Mouse (Mus musculus): Measurements from ENCODE around the gene Stat5a. TPM values are rescaled to one million over a fixed set of nuclear protein-coding genes. Genes with fewer than 3 reads are reported as not detected.
A peak's percentile ranks its signal among the peaks of the same experiment; 100 is the strongest.

Stat5a gene
- total RNA-seq, 2 experiments from 2014 or later, result 11.3 to 13.3 TPM

DNA sequence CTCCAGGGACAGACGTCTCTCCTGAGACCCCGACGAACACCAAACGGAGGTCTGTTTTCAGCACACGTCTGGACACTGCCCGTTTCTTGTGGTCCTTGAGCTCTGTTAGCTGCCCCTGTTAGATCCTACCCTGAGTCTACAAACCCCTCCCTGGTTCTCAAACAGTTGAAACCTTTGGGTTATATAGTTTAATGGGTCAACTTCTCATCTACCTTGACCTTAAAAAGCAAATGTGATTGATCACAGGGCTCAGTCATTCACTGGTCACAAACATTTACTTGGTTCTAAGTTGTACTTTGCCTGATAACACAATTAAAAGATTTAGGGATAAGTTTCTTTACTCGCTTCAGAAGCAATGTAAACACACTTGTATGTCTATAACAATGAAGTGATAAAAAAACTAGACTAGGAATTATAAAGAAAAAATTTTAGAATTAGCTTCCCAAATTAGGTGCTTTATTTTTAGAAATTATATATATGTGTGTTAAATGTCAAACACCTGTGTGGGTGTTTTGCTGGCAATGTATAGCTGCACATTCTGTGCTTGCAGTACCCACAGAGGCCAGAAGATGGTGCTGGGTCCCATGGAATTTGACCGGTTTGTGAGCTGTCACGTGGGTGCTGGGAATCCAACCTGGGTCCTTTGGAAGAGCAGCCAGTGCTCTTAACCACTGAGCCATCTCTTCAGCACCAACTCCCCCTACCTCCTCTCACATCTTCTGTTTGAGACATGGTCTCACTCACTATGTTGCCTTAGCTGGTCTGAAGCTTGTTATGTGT is 22.0 kb upstream of the Stat5a start:
- no peak for DNase-seq (ENCODE audit: low spot score)

DNA sequence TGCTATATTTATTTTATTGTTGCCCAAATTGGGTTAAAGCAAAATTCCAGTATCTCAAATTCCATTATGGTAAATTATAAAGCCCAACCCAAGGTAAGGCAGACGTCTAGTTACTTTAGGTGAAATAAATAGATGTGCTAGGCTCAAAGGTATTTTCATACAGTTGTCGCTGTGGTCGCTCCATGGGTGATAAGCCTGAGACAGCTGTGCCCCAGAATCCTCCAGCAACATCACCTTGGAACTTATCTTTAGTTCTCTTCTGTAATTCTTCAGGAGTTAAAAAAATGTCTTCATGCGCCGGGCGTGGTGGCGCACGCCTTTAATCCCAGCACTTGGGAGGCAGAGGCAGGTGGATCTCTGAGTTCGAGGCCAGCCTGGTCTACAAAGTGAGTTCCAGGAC is 20.3 kb upstream of the Stat5a start:
- no peak for DNase-seq (ENCODE audit: low spot score)

DNA sequence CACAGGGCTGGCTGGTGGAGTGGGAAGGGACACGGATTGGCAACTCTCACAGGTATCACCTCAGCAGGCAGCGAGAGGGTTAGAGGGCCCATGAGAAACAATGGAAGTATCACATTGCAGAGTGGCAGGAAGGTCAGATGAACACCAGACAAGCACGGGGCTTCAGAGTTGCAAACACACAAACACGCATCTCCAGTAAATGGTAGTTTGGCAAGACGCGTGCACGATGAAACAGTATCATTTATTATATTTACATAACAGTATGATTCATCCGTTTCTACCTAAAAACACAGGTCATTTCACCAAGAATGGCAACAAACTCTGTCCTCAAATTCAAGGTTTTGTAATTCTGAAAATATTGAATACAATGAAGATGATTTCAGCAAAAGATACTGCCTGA is 19.6 kb upstream of the Stat5a start:
- no peak for DNase-seq (ENCODE audit: low spot score)

DNA sequence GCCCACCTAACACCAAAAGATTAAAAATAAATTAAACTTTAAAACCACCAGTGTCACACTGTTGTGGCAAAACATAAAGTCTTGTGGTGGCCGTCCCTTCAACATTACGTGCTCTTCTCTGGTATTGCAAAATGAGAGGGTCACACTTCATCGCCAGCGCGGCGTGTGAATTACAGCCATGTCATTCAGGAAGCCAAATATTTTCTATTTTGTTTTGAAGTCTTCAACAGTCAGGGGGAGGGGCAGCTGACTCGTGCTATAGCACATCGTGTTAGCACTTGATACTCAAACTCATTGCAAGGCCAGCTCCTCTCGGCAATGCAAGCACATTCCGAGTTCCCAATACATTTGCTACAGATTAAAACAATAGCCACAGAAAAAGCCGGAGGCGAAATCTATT is 18.3 kb upstream of the Stat5a start:
- DNase-seq (ENCODE audit: low spot score), result no peak

DNA sequence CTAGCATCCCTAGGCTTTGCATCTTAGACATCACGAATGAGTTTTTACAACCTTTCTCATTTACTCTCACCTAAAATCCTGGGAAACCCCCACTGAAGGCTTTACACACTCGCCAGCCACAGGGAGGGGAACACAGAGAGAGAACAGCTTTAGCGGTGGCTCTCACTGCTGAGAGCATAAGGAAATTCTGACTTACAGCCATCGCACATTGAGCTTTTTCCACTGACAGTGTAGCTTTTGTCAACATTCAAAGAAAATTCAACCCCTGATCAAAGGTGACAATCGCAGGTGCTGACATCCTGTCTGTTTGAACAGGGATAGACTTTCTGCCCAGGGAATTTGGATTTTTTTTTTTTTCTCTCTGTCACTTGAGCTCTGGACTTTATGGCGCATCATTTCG is 17.1 kb upstream of the Stat5a start:
- no peak for DNase-seq (ENCODE audit: low spot score)

DNA sequence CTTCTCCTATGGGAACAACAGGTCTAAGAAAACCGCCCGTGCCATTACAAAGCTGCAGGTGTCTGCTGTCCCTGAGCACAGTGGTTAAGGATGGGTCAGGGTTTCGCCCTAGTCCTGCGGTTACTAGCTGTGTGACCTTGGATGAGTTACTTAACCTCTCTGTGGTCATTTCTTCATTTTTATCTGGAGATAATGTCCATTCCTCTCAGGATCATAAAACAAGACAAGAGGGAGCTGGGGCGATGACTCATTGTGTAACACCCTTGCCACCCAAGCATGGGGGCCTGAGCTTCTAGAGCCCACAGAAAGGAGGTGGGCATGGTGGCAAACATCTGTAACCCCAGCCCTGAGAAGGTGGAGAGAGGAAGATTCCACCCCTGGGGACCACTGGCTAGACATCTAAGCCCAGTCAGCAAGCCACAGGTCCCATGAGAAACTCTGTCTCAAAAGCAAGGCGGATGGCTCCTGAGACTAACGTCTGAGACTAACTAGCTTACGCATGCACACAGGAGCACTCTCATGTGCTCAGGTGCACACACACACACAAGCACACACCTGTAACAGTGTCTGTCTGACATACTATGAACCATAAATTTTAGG is 16.0 kb upstream of the Stat5a start:
- no peak for DNase-seq (ENCODE audit: low spot score)

DNA sequence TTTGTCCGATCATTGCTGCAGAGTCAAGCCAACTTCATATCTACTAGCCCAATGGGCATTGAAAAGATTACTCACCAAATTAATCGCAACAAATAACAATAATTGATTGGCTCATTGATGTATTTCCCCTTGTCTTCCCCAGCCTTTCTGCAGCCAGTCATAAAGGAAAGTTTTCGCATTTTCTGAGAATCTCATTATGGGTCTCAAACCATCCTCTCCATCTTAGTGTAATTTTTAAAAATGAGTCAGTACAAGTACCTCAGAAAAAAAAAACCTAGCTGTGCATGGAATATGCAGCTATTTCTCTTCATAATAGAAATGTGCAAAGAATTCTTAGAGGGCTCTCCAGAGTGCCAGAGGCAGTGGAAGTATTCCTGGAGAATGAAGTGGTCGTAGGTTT is 15.0 kb upstream of the Stat5a start:
- DNase-seq (ENCODE audit: low spot score), result no peak

DNA sequence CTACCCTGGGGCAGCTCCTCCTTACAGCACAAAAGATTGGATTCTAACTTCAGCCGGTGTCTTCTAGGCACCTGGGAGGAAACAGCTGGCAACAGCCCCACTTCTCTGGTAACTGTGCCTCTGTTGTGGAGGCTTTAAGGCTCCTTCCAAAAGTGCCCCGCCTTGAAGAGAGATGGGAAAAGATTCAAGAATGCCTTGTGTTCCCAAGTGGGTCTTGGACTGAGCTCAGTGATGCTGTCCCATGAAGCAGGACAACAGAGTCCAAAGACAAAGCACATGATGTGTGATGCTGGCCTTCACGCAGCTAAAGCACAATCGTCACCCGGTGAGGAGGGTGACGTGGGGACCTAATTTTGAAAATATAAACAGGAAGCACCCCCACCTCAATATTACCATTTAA is 13.4 kb upstream of the Stat5a start:
- DNase-seq (ENCODE audit: low spot score), result peak; percentile 66

DNA sequence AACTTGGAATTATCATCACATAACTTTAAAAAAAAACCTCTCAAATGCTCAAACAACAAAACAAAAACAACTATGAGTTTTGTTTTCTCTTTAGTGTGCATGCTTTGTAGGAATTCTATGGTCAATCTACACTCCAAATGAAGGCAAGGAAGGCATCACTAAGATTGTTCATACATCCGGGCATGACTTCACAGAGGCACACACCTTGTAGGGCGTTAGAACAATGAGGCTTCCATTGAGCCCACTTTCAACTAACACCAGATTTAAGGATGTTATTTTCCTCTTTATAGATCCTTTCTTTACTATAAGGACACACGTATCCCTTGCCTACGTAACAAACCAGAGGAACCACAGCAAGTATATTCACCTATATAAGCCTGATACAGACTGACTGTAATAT is 11.6 kb upstream of the Stat5a start:
- no peak for DNase-seq (ENCODE audit: low spot score)

DNA sequence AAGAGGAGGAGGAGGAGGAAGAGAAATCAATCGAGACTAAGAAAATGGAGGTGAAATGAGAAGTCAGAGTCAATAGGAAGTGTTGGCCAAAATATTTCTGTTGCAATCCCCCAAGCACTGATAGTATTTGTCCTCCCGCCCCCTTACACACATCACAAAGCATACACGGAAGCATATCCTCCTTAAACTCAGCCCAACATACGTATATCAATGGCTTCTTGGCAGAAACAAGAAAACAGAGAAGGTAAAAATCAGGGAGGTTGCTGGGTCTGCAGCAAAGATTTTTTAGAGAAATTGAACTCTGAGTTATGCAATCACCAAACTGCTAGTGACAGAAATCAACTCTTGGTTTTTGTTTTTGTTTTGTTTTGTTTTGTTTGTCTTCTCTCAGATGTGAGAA is 11.1 kb upstream of the Stat5a start:
- no peak for DNase-seq (ENCODE audit: low spot score)

DNA sequence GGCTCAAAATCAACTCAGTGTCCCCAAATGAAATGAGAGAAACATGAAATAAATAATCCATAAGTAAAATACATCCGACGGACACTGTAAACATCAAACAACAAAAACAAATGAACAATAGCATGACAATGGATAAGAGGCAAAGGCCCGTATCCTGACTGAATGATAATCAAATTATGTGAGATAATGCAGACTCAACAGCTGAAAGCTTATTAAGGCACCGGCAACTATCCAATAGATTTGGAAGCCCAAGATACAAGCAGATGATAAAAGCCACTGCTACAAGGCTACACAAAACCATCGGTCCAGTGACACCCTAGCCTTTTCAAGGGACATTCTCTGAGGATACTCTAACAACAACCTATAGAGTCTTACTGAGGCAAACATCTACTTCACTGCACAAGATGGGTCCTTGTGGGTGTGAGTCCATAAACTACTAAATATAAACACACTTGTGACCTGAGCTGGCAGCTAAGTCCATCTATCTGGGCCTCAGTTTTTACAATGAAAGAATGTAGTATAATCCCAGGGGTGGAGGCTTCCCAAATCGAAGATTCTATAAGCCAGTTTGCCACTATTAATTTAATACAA is 10.3 kb upstream of the Stat5a start:
- no peak for DNase-seq (ENCODE audit: low spot score)

DNA sequence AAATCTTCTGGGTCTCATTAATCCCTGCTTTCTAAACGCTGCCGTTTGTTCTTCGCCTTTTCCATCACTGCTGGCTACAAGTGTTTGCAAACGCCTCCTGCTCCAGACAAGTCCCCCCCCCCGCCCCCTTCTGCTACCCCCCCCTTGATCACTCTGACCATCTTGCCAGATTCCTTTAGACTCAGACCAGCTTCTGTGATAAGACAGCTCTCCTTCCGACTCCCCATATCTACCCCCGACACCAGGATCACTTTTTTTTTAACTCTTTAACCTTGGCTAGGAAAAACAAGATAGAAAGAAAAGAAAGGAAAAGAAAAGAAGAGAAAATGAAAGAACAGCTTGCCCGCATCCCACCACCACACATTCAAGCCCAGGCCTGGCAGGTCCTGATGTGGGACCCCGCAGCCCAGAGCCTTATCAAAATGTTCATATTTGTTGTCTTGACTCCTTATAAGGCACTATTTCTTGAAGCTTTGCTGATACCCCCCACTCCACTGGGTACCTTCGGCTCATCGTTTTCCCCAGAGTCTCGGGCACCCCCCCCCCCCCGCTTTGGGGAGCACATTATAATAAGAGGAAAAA is 9.6 kb upstream of the Stat5a start:
- no peak for DNase-seq (ENCODE audit: low spot score)

DNA sequence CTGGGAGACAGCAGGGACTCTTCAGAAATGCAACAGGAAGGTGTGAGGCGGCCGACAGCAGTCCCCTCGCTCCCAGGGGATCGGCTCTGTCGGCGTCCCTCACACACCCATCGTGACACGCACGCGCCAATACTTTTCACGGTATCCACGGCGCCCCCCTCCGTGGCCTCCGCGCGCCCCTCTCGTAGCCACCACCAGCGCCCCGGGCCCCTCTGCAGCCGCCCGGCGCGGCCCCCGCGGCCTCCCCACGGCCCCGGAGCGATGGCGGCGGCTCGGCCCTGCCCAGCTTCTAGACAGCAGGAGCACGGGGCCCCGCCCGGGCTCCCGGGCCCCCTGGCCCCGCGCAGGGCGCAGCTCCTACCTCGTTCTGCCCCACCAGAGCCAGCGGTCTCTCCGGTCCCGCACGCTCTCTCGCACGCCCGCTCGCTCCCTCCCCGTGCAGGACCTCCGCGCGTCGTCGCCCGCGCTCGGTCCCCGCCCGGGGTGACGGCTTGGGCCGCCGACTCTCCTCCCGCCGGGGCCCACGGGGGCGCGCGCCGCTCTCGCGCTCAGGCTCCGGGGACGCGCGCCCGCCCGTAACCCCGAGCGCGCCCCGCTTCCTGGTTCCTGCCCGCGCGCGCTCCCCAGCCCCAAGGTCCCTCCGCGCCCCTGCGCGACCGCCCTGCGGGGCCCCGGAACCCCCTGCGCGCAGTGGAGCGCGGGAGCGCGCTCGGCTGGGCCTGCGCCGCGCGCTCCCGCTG is 8.9 kb upstream of the Stat5a start, which contains the start of gene Stat5b:
Gene Stat5b, minus strand, starts transcription at position 687 of the 740 bp plus-strand sequence.
- peak; percentile 58 for DNase-seq (ENCODE audit: low spot score)

DNA sequence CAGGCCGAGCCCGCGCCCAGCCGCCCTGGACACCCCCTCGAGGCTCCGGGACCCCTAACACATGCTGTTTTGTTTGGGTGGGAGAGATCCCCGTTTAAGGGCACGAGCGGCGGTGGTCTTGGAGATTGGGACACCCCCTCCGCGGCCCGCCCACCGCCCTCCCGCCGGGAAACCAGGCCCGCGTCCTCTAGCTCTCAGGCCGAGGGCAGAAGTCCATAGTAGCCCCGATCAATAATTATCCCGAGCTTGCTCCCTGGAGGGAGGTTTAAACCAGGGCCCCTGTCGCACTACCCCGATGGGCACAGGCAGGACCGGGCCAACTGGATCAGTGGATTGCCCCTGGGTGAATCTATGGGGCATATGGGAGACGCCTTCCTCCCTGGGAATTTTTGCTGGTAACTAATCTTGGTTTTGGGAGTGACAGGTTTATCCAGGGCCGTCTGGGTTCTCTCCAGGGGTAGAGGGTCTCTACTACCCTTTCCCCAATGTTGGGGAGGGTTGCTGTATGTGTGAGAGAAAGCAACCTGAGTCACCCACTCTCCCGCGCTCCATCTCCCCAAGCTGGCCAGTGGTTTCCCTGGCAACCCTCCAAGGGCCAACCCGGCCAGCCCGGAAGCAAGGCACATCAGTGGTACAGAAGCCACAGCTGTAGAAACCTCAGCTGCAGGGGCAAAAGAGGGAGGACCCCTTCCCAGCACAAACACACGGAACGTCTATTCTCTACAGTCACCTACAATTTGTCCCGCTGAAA is 8.2 kb upstream of the Stat5a start:
- DNase-seq (ENCODE audit: low spot score), result peak; percentile 68

DNA sequence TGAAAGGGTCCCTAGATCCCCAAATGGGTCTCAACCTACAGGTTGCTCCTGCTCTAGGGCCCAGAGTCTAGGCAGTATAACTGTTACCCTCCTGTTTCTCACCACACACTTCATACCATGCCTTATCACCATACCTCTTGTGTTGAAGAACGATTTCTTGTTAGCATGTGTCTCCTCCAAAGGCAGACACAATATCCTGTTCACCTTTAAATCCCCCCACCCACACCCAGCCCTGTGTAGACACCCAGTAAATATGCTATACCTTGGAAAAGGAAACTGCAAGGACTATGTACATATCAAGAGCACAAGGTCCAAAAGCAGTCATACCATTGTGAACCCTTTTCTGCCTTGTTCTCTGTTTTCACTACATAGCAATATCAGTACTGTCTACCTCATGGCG is 7.1 kb upstream of the Stat5a start:
- no peak for DNase-seq (ENCODE audit: low spot score)

DNA sequence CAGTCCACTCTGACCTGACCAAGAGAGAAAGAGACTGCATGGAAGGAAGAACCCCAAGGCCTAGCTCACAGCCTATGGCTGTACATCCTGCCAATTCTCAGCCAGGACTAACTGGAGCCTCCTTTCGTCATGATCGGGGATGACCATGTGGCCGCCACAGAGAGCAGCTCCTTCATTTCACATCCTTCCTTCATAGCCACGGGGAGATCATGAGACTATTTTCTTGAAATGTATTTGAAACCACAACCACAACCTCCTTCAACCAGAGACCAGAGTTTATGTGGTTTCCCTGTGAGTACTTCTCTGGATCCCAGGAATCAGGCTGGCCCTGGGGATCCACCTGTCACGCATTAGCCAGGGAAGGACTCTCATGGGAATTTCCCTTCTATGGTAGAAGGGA is 6.1 kb upstream of the Stat5a start:
- DNase-seq (ENCODE audit: low spot score), result no peak

DNA sequence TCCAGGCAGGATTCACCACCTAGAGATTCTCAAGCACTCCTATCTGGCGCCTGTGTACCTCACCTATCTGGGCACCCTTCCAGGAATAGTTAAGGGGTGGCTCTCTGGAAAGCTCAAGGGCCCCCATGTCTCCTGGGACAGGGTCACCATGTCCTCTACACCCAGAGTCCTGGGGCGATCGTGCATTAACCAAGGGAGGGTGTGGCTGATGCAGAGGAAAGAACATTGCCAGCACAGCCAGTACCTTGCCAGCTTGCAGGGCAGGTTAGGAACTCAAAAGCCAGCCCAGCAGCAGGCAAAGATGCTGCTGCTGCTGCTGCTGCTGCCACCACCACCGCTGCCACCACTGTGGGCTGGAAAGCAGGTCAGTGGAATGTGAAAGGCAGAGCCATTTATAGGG is 4.9 kb upstream of the Stat5a start:
- DNase-seq (ENCODE audit: low spot score), result no peak

DNA sequence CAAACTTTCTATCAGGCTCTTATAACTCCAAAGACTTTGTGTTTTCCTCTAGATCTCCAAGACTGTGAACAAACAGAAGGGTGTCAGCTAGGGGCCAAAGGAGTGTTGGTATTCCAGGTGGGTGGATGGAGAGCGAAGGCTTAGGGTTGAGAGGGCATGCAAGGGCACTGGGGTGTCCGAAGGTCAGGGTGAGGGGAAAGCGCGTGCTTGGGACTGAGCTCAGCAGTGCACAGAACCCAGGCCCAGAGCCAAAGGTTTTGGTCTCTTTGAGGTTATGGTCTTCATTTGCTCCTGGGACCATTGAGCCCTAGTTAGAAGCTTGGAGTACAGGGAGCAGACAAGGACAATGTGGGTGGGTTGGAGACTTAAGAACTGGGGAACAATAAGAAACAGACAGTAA is 4.0 kb upstream of the Stat5a start:
- DNase-seq (ENCODE audit: low spot score), result no peak

DNA sequence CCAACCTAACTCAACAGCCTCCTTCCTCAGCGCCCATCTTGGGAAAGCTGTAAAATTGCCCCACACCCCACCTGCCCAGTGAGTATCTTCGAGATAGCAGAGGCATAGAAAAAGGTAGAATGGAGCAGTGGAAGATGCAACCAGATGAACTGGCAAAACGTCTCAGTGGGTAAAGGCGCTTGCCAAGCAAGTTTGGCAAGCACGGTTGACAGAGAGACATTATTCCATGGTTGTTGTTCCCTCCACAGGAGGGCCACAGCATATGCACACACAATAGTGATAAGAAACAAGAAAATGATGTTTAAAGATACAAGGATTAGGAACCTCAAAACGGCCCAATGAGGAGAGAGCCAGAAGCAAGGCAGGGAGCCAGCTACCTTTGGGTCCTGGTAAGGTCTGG is 1.2 kb upstream of the Stat5a start:
- DNase-seq (ENCODE audit: low spot score), result no peak

DNA sequence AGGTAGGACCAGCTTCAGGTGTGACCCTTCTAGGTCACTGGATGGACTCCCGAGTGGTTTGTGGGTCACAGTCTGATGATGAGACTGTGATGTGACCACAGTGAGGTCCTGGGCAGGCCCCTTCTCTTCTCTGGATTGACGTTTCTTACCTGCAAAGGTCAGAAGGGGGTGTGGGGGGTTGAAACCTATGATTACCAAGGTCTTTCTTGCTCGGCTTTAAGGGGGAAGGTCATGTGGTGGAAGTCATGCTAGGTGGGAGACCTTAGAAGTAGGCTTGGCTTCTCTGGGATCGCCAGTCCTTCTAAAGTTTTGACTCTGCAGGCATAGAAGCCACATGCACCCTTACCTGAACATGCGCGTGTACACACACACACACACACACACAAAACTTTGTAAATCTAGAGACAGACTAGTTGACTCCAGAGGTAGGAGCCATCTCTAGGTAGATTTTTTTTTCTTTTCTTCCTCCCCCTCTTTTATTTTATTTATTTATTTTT is 476 bp downstream of the Stat5a start:
- no peak for DNase-seq (ENCODE audit: low spot score)
